Mouse (Mus musculus) neural tube, embryonic 12.5 days (tissue): ENCODE results near the gene Kdm4a. TPM values are rescaled to one million over a fixed set of nuclear protein-coding genes. Genes with fewer than 3 reads are reported as not detected.

ENCODE experiments used
- ATAC-seq: fragments of 200-750 bp; cut with Nextera tagmentation; 2 replicates; pipeline ENCODE4 v1.8.0; 2017; ENCODE audit warnings: low read depth, mild to moderate bottlenecking, moderate TSS enrichment, moderate library complexity; ENCODE audit not compliant: low FRiP score
- H3K27ac ChIP-seq: fragments of 300-500 bp; sonication (generic); 2 replicates; pipeline ENCODE4 v1.5.1; 2016
- H3K27me3 ChIP-seq: fragments of 300-500 bp; sonication (generic); replicated peaks from 2 replicates; pipeline ENCODE4 v1.6.1; 2016; ENCODE audit warnings: mild to moderate bottlenecking
- H3K36me3 ChIP-seq: fragments of 300-500 bp; sonication (generic); 2 replicates; pipeline ENCODE4 v1.6.1; 2016; ENCODE audit warnings: mild to moderate bottlenecking
- H3K4me1 ChIP-seq: fragments of 300-500 bp; sonication (generic); 2 replicates; pipeline ENCODE4 v1.6.1; 2016
- H3K4me2 ChIP-seq: fragments of 300-500 bp; sonication (generic); replicated peaks from 2 replicates; pipeline ENCODE4 v1.6.1; 2016; ENCODE audit warnings: mild to moderate bottlenecking
- H3K4me3 ChIP-seq: fragments of 300-500 bp; sonication (generic); 2 replicates; pipeline ENCODE4 v1.5.1; 2016
- H3K9ac ChIP-seq: fragments of 300-500 bp; sonication (generic); 2 replicates; pipeline ENCODE4 v1.6.1; 2016; ENCODE audit warnings: mild to moderate bottlenecking
- H3K9me3 ChIP-seq: fragments of 300-500 bp; sonication (generic); 2 replicates; pipeline ENCODE4 v1.6.1; 2016; ENCODE audit warnings: mild to moderate bottlenecking
- WGBS: fragments of 180-500 bp; shearing (Covaris S2); methylation state at CpG from one replicate; pipeline ENCODE4 v1.1.7; 2016; 5-methylcytosine and 5-hydroxymethylcytosine counted together
- polyA plus RNA-seq: library from polyadenylated mRNA; unstranded; fragments of >200 nt; fragmentation: Nextera tagmentation; extraction: Ambion mirVana; gene quantifications from 2 replicates; pipeline ENCODE4 v1.2.1, GENCODE M21; 2016

Kdm4a gene
- polyA plus RNA-seq, 1 experiment from 2014 or later, result 55.1 TPM

DNA sequence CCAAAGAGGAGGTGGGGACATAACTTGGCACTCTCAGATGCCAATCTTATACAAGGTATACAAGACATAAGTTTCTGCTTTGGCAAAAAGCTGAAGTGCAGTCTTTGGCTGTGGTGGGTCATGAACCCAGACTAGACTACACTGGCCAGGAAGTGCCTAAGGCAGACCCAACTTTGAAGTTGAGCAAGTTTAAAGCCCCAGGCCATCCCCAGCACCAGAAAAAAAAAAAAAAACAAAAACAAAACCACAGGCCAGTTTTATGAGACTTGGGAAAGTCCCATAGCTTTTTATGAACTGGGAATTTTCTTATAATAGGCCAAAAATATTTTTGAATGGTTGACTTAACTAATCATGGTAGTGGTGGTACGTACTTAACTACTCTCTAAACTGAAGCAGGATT is 44.4 kb downstream of the Kdm4a start:
- no peaks in the 10 kb centered on the region for H3K9me3 ChIP-seq
- H3K27me3 ChIP-seq, result no peaks in the 10 kb centered on the region
- peak overlapping the region; percentile 89; the same call in 1 of the 2 replicates for H3K9ac ChIP-seq
- H3K4me1 ChIP-seq, result peaks cover 12% of the 10 kb centered on the region
- peak overlapping the region; percentile 99 for H3K4me3 ChIP-seq
- H3K27ac ChIP-seq, result no peak overlapping the region
- H3K36me3 ChIP-seq, result peaks cover 40% of the 10 kb centered on the region
- WGBS, result 96% methylated on average over 1 of the region's 1 CpGs
- ATAC-seq, result no peak; the same call in 1 of the 2 replicates
- peak overlapping the region; percentile 79 for H3K4me2 ChIP-seq

DNA sequence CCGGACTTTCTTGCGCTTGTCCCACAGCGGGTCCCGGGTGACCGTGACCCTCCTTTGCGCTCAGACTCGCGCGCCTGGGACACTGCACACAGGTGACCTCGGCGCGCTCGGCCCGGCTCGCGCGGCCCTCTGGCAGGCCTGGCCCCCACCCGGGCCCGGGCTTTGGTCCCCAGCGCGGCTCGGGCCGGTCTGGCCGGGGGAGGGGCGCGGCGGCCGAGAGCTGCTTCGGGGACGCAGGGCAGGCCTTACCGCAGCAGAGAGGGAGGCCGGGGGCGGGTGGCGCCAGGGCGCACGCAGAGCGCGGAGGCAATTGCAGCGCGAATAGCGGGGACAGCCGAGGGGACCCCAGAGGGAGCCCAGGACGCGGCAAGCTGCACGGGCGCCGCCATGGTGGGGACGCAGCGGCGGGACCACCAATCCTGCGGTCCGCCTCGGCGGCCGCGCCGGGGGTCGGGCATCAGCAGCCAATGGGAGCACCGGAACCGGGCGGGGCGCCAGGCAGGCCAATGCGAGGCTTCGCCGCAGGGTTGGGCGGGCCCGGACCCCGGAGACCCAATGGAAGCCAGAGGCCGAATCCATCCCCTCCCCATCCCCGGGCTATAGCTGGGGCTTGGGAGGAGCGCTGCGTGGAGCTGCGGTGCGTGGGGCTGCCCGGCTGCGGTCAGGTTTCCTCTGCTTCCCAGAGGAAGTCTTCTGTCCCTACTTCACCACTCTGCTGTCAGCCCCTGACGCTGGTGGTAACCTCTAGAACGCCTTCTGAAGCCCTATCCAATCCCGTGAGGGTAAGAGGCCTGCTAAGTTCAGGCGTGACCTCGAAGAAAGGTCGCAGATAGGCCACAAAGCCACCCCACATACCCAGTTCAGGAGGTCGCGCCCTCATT is 45.1 kb downstream of the Kdm4a start, which contains the start of gene St3gal3:
TSS of gene St3gal3 (minus strand) at position 430 of the 881 bp plus-strand sequence.
- Histone ChIP-seq H3K4me2 (peak within 1 kb of the TSS; percentile 79), H3K4me1 (peaks cover 12% of the 10 kb centered on the region), H3K27ac (peak within 1 kb of the TSS; percentile 82), H3K36me3 (peaks cover 33% of the 10 kb centered on the region), H3K27me3 (no peaks in the 10 kb centered on the region), H3K9ac (peak within 1 kb of the TSS; percentile 89), H3K9me3 (no peaks in the 10 kb centered on the region), H3K4me3 (peak within 1 kb of the TSS; percentile 99)
- ATAC-seq, result peak; percentile 99
- under 1% methylated on average over 83 of the region's 84 CpGs for WGBS

DNA sequence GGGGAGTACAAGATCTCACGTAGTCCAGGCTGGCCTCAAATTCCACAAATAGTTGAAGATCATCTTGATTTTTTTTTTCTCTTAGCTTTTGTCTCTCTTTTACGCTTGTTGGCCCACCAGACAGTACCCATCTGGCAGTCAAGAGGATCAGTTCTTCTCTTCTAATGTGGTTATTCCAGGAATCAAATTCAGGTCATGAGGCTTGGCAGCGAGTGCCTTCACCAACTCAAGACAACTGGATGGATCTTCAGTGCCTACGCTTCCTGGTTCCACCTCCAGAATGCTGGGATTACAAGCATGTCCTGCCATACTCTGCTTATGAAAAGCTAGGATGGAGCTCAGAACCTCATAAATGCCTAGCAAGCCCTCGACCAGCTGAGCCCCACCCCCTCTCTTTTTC is 48.5 kb downstream of the Kdm4a start:
- Histone ChIP-seq H3K4me2 (no peak overlapping the region), H3K9ac (no peak overlapping the region), H3K4me1 (peaks cover 12% of the 10 kb centered on the region), H3K27me3 (no peaks in the 10 kb centered on the region), H3K4me3 (no peak overlapping the region), H3K9me3 (no peaks in the 10 kb centered on the region), H3K27ac (no peak overlapping the region), H3K36me3 (peaks cover 2% of the 10 kb centered on the region)
- ATAC-seq, result no peak
- 91% methylated on average over 5 of the region's 5 CpGs for WGBS

DNA sequence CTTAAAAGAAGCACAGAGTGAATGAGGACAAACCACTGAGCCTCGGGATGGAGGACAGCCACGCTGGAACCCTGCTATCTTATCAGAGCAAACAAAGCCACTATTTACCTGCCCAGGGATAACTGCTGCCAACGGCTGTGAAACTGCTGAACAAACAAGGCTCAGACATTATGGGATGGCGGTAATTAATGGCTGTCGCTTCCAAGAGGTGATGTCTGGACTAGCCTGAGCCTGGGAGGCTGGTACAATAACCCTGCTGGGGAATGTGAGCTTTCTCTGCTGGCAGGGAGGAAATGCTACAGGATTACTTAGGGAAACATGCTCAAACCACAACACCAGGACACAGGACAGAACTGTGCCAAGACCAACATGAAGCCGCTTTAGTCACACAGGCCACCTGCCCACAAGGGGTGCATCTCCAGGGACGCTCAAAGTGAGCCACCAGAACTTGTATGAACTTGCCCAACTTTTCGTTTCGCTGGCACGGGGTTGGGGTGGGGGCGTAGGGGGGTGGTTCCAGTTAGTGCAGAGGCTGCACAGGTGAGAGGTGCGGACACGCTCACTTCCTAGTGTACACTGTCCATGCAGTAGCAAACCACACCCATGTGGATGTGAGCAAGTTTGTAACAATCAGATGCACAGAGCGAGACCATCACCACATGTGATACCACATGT is 56.7 kb downstream of the Kdm4a start:
- ATAC-seq, result no peak
- H3K36me3 ChIP-seq, result peaks cover 4% of the 10 kb centered on the region; the same call in 1 of the 2 replicates
- no peaks in the 10 kb centered on the region for H3K9me3 ChIP-seq
- H3K4me3 ChIP-seq, result no peak overlapping the region
- no peak overlapping the region for H3K27ac ChIP-seq
- WGBS, result 91% methylated on average over 14 of the region's 14 CpGs
- no peaks in the 10 kb centered on the region for H3K27me3 ChIP-seq
- H3K4me2 ChIP-seq, result no peak overlapping the region
- H3K9ac ChIP-seq, result no peak overlapping the region
- H3K4me1 ChIP-seq, result no peaks in the 10 kb centered on the region

DNA sequence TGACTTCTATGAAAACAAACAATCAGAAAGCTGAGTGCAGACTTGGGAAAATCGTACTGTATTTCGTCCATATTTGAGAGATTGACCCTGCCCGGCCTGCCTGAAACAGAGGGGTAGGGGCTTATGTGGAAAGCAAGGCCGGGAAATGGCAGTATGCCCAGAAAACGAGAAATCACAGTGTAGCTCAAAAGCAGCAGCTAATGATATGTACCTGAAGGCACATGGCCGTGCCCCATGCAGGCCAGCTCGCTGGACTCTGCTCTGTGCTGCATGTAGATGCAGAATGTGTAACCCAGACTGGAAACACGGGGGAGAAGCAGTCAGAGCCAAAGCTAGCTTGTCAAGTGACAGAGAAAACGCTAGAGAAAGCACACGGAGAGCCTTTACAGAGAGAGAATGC is 57.8 kb downstream of the Kdm4a start:
- 87% methylated on average over 10 of the region's 10 CpGs for WGBS
- no peak for ATAC-seq

DNA sequence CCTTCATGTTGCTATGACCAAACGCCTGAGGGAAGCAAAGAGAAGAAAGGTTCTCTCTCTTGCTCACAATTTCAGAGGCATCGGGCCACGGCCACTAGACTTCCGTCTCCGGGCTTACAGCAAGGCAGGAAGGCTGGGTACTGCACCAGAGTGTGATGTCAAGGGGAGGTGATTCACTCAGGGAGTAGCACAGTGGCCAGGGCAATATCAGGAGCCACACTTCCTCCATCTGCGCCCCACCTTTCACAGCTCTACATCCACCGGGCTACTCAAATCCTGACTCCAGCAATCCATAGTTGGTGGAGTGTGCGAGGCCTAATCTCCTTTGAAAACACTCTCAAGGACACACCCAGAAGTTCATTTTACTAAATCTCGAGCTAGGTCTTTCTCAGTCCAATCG is 62.3 kb downstream of the Kdm4a start:
- 95% methylated on average over 10 of the region's 10 CpGs for WGBS
- H3K36me3 ChIP-seq, result 0 out of 2 replicates have a peak, but pooled peaks cover under 1% of the 10 kb centered on the region
- no peak for ATAC-seq
- H3K27ac ChIP-seq, result no peak overlapping the region
- H3K4me3 ChIP-seq, result no peak overlapping the region
- H3K9ac ChIP-seq, result no peak overlapping the region
- H3K9me3 ChIP-seq, result no peaks in the 10 kb centered on the region
- H3K4me1 ChIP-seq, result no peaks in the 10 kb centered on the region
- H3K4me2 ChIP-seq, result no peak overlapping the region
- no peaks in the 10 kb centered on the region for H3K27me3 ChIP-seq

More for the DNA sequence above, 57.8 kb downstream of the Kdm4a start:
- Histone ChIP-seq H3K4me2 (no peak overlapping the region), H3K4me1 (no peaks in the 10 kb centered on the region), H3K4me3 (no peak overlapping the region), H3K27me3 (no peaks in the 10 kb centered on the region), H3K9me3 (no peaks in the 10 kb centered on the region), H3K27ac (no peak overlapping the region), H3K9ac (no peak overlapping the region), H3K36me3 (peaks cover 4% of the 10 kb centered on the region; the same call in 1 of the 2 replicates)

DNA sequence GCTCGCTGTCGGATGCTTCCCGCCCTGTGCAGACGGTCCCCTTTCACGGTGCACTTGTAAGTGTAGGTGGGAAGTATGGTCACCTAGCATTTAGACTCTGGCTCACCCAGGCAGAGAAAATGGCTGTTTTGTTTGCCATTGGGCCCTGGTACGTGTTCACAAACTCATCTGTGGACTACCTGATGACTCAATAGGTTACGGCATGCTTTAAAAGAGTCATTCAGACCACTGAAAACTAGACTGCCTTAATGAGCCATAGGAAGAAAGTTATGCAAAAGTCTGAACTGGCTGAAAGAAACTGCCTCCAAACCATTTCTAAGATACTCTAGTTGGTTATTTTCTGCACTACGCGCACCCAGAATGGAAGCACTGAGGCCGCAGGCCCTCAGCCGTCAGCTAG is 63.7 kb downstream of the Kdm4a start:
- 81% methylated on average over 11 of the region's 11 CpGs for WGBS
- Histone ChIP-seq H3K4me2 (no peak overlapping the region), H3K27ac (no peak overlapping the region), H3K9ac (no peak overlapping the region), H3K9me3 (peaks cover 2% of the 10 kb centered on the region; the same call in 1 of the 2 replicates), H3K36me3 (no peaks in the 10 kb centered on the region; the same call in 1 of the 2 replicates), H3K4me3 (no peak overlapping the region), H3K27me3 (no peaks in the 10 kb centered on the region), H3K4me1 (no peaks in the 10 kb centered on the region)
- no peak for ATAC-seq

DNA sequence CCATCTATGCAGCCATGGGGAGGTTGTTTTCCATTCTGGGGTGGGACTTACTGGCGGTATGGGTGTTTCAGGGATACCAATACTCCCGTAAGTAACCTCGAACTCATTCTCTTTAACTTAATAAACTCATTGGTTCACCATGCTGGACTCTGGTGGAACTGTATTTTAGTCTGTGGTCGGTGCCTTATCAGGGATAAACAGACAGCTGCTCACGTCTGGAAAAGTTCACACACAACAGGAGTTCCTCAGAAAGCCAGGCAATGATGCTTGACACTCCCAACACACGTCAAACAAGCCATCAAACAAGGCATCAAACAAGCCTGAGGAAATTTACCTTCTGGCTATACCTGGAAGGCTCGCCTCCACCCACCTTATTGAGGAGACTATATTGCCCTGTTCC is 64.7 kb downstream of the Kdm4a start:
- H3K4me2 ChIP-seq, result no peak overlapping the region
- no peak overlapping the region for H3K4me3 ChIP-seq
- H3K9me3 ChIP-seq, result peaks cover 4% of the 10 kb centered on the region; the same call in 1 of the 2 replicates
- no peaks in the 10 kb centered on the region for H3K4me1 ChIP-seq
- no peak overlapping the region for H3K27ac ChIP-seq
- H3K27me3 ChIP-seq, result no peaks in the 10 kb centered on the region
- 91% methylated on average over 7 of the region's 7 CpGs for WGBS
- no peaks in the 10 kb centered on the region; the same call in 1 of the 2 replicates for H3K36me3 ChIP-seq
- no peak for ATAC-seq
- H3K9ac ChIP-seq, result no peak overlapping the region

DNA sequence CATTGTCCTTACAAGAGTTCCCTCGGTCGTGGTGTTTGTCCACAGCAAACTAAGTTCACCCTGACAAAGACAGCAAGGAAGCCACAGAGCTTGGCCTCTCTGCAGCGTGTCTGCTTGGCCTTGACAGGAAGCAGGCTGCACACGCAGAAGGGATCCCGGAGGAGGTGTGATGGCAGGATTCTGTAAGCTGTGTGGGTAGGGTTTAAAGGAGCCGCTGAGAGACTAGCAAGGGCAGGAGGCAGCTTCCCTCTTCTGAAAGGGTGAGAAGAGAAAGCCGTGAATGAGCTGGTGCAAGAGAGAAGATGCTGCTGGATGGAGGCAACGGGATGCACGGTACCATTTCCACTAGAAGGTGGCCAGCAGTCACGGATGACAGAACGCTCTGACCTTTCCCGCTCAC is 67.2 kb downstream of the Kdm4a start:
- H3K4me3 ChIP-seq, result no peak overlapping the region
- no peak for ATAC-seq
- H3K4me2 ChIP-seq, result no peak overlapping the region
- no peaks in the 10 kb centered on the region; the same call in 1 of the 2 replicates for H3K36me3 ChIP-seq
- peaks cover 4% of the 10 kb centered on the region; the same call in 1 of the 2 replicates for H3K9me3 ChIP-seq
- no peaks in the 10 kb centered on the region for H3K4me1 ChIP-seq
- no peak overlapping the region for H3K9ac ChIP-seq
- H3K27me3 ChIP-seq, result no peaks in the 10 kb centered on the region
- 88% methylated on average over 12 of the region's 12 CpGs for WGBS
- H3K27ac ChIP-seq, result no peak overlapping the region

DNA sequence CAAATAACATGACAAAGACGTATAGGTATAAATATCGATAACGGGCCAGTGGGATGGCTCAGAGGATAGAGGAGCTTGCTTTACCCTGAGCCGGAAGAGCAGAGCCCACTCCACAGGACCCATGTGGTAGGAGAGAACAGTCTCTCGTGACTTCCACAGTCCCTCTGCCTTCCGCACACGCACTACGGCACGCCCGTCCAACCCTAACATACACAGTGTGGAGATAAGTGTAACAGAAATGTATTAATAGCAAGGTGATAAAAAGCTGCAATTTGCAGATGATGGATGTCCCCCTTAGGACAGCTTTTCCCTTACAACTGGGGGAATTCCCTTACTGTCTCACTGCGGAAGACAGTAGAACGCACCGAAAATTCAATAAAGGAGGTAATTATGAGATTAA is 70.2 kb downstream of the Kdm4a start:
- no peak overlapping the region for H3K27ac ChIP-seq
- H3K4me2 ChIP-seq, result no peak overlapping the region
- 84% methylated on average over 13 of the region's 13 CpGs for WGBS
- H3K36me3 ChIP-seq, result peaks cover 5% of the 10 kb centered on the region; the same call in 1 of the 2 replicates
- H3K9me3 ChIP-seq, result peaks cover 4% of the 10 kb centered on the region; the same call in 1 of the 2 replicates
- H3K9ac ChIP-seq, result no peak overlapping the region
- no peak for ATAC-seq
- no peak overlapping the region for H3K4me3 ChIP-seq
- H3K27me3 ChIP-seq, result no peaks in the 10 kb centered on the region
- no peaks in the 10 kb centered on the region for H3K4me1 ChIP-seq

DNA sequence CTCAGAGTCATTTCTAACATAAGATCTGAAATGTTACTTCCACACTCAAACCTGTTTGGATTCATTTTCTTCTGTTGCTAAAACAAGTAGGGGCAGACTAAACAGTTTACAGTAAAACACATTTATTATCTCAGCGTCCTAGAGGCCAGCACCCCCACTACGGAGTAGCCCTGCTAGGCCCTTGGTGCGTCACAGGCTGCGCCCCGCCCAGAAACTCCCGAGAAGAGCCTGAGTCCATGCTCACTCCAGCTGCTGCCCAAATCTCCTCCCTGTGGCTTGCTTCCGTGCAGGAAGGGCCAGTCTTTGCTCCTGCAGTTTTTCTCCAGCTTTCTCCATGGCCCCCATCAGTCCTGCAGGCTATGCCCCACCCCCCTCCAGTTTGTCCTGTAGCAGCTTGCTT is 71.1 kb downstream of the Kdm4a start:
- no peak overlapping the region for H3K9ac ChIP-seq
- no peak overlapping the region for H3K27ac ChIP-seq
- no peak for ATAC-seq
- H3K36me3 ChIP-seq, result peaks cover 5% of the 10 kb centered on the region; the same call in 1 of the 2 replicates
- H3K27me3 ChIP-seq, result no peaks in the 10 kb centered on the region
- H3K9me3 ChIP-seq, result peaks cover 4% of the 10 kb centered on the region; the same call in 1 of the 2 replicates
- H3K4me1 ChIP-seq, result no peaks in the 10 kb centered on the region
- H3K4me2 ChIP-seq, result no peak overlapping the region
- H3K4me3 ChIP-seq, result no peak overlapping the region
- WGBS, result 84% methylated on average over 7 of the region's 7 CpGs
